Mouse (Mus musculus) G1E (cell line): ENCODE results near the gene Lyg2.

ENCODE experiments used
- CTCF ChIP-seq: IDR thresholded peaks from 2 replicates; pipeline ENCODE4 v1.5.1; 2012; ENCODE audit warnings: low read depth, low read length, inconsistent platforms, mixed read lengths
- GATA1 ChIP-seq: IDR thresholded peaks from 2 replicates; pipeline ENCODE4 v1.6.1; 2012; ENCODE audit warnings: borderline replicate concordance, low read length, inconsistent platforms, mixed read lengths
- TAL1 ChIP-seq: conservative IDR thresholded peaks from 2 replicates; pipeline ENCODE4 v1.6.1; 2012; ENCODE audit warnings: low read depth, low read length, inconsistent platforms, mixed read lengths

- no peak for TF ChIP-seq CTCF
- TF ChIP-seq GATA1 = no peak
- TF ChIP-seq TAL1 = no peak
Measured at GRCm38 (mm10) chr1:37931806-37932205, 15.5 kb upstream of the Lyg2 start.
